Mouse (Mus musculus) bone marrow macrophage, adult 2 months (primary cell): ENCODE measurements around the gene Adap2. TPM values are rescaled to one million over a fixed set of nuclear protein-coding genes. Genes with fewer than 3 reads are reported as not detected.
A peak's percentile ranks its signal among the peaks of the same experiment; 100 is the strongest.

Experiments
- H3K27ac ChIP-seq: 2 replicates; pipeline ENCODE4 v1.5.1; 2012; ENCODE audit warnings: low read depth, low read length; ENCODE audit not compliant: insufficient read depth
- H3K4me1 ChIP-seq: 2 replicates; pipeline ENCODE4 v1.6.1; 2012; ENCODE audit warnings: low read length; ENCODE audit not compliant: control insufficient read depth, insufficient read depth
- H3K4me3 ChIP-seq: 2 replicates; pipeline ENCODE4 v1.5.1; 2012; ENCODE audit warnings: mild to moderate bottlenecking, low read length, moderate library complexity; ENCODE audit not compliant: insufficient read depth
- CTCF ChIP-seq: IDR thresholded peaks from 2 replicates; pipeline ENCODE4 v1.5.1; 2012; ENCODE audit warnings: low read depth, mild to moderate bottlenecking, low read length, moderate library complexity
- POLR2A ChIP-seq: IDR thresholded peaks from 2 replicates; pipeline ENCODE4 v1.6.1; 2012; ENCODE audit warnings: mild to moderate bottlenecking, low read depth, low read length, borderline replicate concordance
- polyA plus RNA-seq: library from polyadenylated mRNA; stranded (reverse); fragments of >200 nt; gene quantifications from 2 replicates; pipeline ENCODE4 v1.2.4, GENCODE M21; 2012; ENCODE audit not compliant: missing spikeins, insufficient read depth, insufficient read length

Gene Adap2
- polyA plus RNA-seq, 1 experiment, result 167 TPM

DNA sequence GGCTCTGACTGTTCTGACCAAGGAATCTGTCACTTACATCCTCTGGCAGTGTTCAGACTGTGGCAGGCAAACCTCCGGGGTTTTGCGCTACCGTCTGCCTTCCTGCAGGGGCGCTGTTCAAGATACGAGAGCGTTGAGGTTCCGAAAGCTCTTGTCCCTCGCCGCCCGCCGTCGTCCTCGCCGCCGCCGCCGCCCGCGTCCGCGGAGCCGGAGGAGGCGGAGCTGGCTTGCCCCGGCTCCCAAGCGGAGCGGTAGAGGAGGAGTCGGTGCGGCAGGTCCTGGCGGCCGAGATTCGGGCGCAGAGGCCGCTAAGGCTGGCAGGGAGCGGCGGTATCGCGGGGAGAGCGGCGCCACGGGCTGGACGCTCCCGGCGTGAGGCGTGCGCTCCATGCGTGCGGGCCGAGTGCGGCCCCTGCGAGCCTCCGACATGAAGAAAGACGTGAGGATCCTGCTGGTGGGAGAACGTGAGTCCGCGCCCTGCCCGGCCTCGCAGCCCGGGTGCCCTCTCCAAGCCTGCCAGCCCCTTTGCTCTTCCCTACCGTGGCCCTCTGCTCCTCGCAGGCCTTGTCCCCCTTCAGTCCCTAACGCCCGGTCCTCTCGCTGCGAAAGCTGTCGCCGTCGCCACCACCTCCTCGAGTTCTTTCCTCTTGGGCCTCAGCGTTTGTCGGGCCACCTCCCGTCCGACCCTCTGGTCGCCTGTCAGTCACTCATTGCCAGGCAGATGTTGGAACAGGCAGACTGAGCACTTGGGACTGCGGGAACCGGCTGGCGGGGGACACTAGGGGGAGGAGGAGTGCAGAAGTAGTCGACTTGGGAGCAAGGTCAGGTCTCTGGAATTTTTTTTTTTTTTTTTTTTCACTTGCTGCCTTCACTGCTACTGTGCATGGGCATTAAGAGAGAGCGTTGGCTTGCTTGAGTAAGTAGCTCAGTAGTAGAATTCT, 55.2 kb downstream of the Adap2 start, which contains the start of gene Rhot1:
Gene Rhot1 (plus strand): TSS at position 160 of the 941 bp plus-strand sequence.
- peak within 1 kb of the TSS; percentile 83 for H3K27ac ChIP-seq

DNA sequence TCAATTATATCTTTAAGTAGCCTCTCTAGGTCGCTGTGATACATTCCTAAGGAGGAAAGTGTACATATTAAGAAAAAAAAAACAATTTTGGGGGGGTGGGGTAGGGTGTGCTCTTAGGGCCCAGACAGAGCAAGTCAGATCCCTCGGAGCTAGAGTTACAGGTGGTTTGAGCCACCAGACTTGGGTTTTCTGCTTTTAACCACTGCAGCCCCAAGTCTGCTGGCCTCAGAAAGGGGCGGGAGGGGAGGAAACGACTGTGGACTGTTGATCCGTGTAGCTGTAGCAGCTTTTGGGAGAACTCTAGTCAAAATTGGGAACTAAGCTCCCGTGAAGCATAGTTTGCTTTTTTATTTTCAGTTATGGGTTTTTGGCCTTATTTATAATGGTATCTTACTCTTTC, 56.4 kb downstream of the Adap2 start:
- Histone ChIP-seq H3K27ac (peak overlapping the region; percentile 28), H3K4me1 (0 out of 2 replicates have a peak, but pooled peaks cover 4% of the 10 kb centered on the region), H3K4me3 (peak overlapping the region; percentile 100)
- TF ChIP-seq POLR2A (no peak), CTCF (no peak)

More for the DNA sequence above, 55.2 kb downstream of the Adap2 start, which contains the start of gene Rhot1:
- H3K4me1 ChIP-seq, result 0 out of 2 replicates have a peak, but pooled peaks cover 4% of the 10 kb centered on the region
- TF ChIP-seq CTCF, result no peak
- no peak for TF ChIP-seq POLR2A
- peak within 1 kb of the TSS; percentile 100 for H3K4me3 ChIP-seq

DNA sequence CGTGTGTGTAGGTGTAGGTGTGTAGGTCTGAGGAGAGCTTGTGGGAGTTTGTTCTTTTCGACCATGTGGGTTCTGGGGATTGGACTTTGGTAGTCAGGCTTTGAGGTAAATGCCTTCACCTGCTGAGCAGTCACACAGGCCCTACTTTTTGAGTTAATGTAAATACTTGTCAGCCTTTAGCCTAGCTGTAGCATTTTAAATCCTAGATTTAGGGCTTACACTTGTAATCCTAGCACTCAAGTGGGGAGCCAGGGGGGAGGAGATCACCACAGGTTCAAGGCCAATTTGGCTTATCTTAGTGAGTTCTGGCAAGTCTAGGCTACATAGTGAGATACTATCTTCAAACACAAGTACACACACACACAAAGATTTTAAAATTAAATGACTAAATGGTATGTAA, 58.4 kb downstream of the Adap2 start:
- Histone ChIP-seq H3K4me3 (no peak overlapping the region), H3K4me1 (0 out of 2 replicates have a peak, but pooled peaks cover 4% of the 10 kb centered on the region), H3K27ac (no peak overlapping the region)
- TF ChIP-seq CTCF (no peak), POLR2A (no peak)

DNA sequence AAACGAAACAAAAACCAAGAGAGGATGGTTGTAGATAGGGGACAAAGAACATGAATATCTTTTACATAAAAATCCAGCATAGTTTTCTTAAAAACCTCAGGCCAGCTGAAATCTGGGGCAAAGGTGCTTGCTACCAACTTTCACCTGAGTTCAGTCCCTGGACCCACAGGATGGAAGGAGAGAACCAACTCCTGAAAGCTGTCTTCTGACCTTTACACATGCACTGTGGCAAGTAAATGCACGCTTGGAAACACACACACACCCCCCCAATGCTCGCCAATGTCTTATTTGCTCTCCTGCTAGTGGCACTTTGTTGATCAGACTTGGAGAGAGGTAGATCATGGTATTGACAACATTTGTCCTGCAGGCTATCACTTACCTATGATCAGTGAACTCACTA, 61.4 kb downstream of the Adap2 start:
- TF ChIP-seq POLR2A (no peak), CTCF (no peak)
- no peak overlapping the region for H3K4me3 ChIP-seq
- 0 out of 2 replicates have a peak, but pooled peaks cover 4% of the 10 kb centered on the region for H3K4me1 ChIP-seq
- H3K27ac ChIP-seq, result no peak overlapping the region

DNA sequence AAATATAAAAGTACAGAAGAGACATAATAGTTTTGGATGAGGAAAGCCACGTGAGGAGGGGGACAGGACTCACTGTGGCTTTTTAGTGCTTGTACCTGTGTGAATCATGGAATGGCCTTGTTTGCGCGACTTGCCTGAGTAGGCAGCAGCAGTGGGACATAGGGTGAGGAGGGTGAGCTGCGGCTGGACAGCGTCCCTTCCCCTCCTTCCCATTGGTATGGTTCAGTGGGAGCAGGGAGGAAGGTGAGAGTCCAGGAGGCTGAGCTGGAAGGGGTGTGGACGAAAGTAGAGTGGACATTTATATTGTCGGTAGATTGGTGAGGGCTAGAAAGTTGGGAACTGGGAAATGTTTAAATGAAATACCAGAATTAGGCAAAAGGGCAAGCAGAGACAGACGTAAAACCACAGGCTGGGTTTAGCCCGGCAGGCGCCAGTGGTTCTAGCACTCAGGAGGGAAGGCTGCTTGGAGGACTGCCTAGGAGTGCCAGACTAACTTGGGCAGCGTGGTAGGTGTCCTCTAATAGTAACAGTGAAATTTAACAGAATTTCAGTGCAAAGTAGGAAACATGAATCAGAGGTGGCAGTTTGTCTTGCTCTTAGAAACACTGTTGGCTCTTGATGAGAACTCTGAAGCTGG, 64.9 kb downstream of the Adap2 start:
- Histone ChIP-seq H3K4me3 (no peak overlapping the region), H3K4me1 (no peaks in the 10 kb centered on the region), H3K27ac (no peak overlapping the region)
- no peak for TF ChIP-seq POLR2A
- no peak for TF ChIP-seq CTCF

Other genes with a start within 250 kb of the Adap2 start
- 24.1 and 29.9 TPM in 2 replicates for gene Utp6, start 191.7 kb upstream of the Adap2 start, polyA plus RNA-seq
- gene Suz12, start 161.0 kb upstream of the Adap2 start, polyA plus RNA-seq, result 40.8 and 52.0 TPM in 2 replicates
- gene Crlf3, start 73.1 kb upstream of the Adap2 start, polyA plus RNA-seq, result 81.6 and 84.6 TPM in 2 replicates
- gene Atad5, start 64.7 kb upstream of the Adap2 start, polyA plus RNA-seq, result 6.6 and 6.7 TPM in 2 replicates
- 7.7 and 12.4 TPM in 2 replicates for gene Tefm, start 11.9 kb upstream of the Adap2 start, polyA plus RNA-seq
- 17.9 and 19.4 TPM in 2 replicates for gene Rnf135, start 29.7 kb downstream of the Adap2 start, polyA plus RNA-seq
- 34.5 and 38.1 TPM in 2 replicates for gene Rhot1, start 54.9 kb downstream of the Adap2 start, polyA plus RNA-seq
- 0.64 TPM in 1 of 2 replicates, not detected in the other for gene Rhbdl3, start 146.8 kb downstream of the Adap2 start, polyA plus RNA-seq
- 12.5 and 15.2 TPM in 2 replicates for gene 5730455P16Rik, start 223.9 kb downstream of the Adap2 start, polyA plus RNA-seq
- gene Zfp207, start 229.2 kb downstream of the Adap2 start, polyA plus RNA-seq, result 148 and 154 TPM in 2 replicates